Mouse (Mus musculus) G1E (cell line): Measurements from ENCODE around the gene Slc27a3. TPM values are rescaled to one million over a fixed set of nuclear protein-coding genes. Genes with fewer than 3 reads are reported as not detected.
A peak's percentile ranks its signal among the peaks of the same experiment; 100 is the strongest.

Experiments
- ATAC-seq: 2 replicates; pipeline ENCODE4 v1.8.0; 2016; ENCODE audit warnings: mild to moderate bottlenecking; ENCODE audit not compliant: insufficient number of reproducible peaks, poor library complexity, low FRiP score, severe bottlenecking; ENCODE audit errors: extremely low read depth
- DNase-seq: peaks from one replicate; pipeline ENCODE4 v3.0.0; 2012; ENCODE audit warnings: low spot score
- H3K27me3 ChIP-seq: 2 replicates; pipeline ENCODE4 v1.6.1; 2012; ENCODE audit warnings: mild to moderate bottlenecking, low read length, inconsistent platforms; ENCODE audit not compliant: insufficient read depth
- H3K36me3 ChIP-seq: replicated peaks from 2 replicates; pipeline ENCODE3; 2012; ENCODE audit warnings: mild to moderate bottlenecking, inconsistent platforms
- H3K4me1 ChIP-seq: 2 replicates; pipeline ENCODE4 v1.6.1; 2012; ENCODE audit warnings: low read depth, low read length, inconsistent platforms, mixed read lengths; ENCODE audit not compliant: insufficient read depth
- H3K4me3 ChIP-seq: 2 replicates; pipeline ENCODE4 v1.5.1; 2012; ENCODE audit warnings: low read depth, mild to moderate bottlenecking, inconsistent platforms, low read length, moderate library complexity, mixed read lengths
- H3K9me3 ChIP-seq: replicated peaks from 2 replicates; pipeline ENCODE4 v1.6.1; 2012; ENCODE audit warnings: inconsistent platforms
- CTCF ChIP-seq: IDR thresholded peaks from 2 replicates; pipeline ENCODE4 v1.5.1; 2012; ENCODE audit warnings: low read depth, low read length, inconsistent platforms, mixed read lengths
- GATA1 ChIP-seq: IDR thresholded peaks from 2 replicates; pipeline ENCODE4 v1.6.1; 2012; ENCODE audit warnings: borderline replicate concordance, low read length, inconsistent platforms, mixed read lengths
- GATA2 ChIP-seq: IDR thresholded peaks from 2 replicates; pipeline ENCODE4 v1.6.1; 2012; ENCODE audit warnings: low read depth, low read length, inconsistent platforms, borderline replicate concordance
- POLR2AphosphoS5 ChIP-seq: IDR thresholded peaks from 2 replicates; pipeline ENCODE4 v1.6.1; 2012; ENCODE audit warnings: low read depth, low read length, inconsistent platforms; ENCODE audit not compliant: insufficient replicate concordance
- TAL1 ChIP-seq: conservative IDR thresholded peaks from 2 replicates; pipeline ENCODE4 v1.6.1; 2012; ENCODE audit warnings: low read depth, low read length, inconsistent platforms, mixed read lengths
- polyA plus RNA-seq: library from polyadenylated mRNA; stranded (reverse); fragments of >175 nt; gene quantifications from 2 replicates; pipeline ENCODE4 v1.2.3, GENCODE M21; 2012
- total RNA-seq, 2 experiments: library from RNA; stranded (forward) in 1 of 2; stranded (reverse) in 1 of 2; fragments of 200-1000 nt in 1 of 2; fragments of >200 nt in 1 of 2; fragmentation: Nextera tagmentation in 1 of 2; gene quantifications; 2 replicates each; pipeline ENCODE4 v1.2.3; 2014 to 2017

Gene Slc27a3
- total and polyA plus RNA-seq, 3 experiments = 1.3 to 2.9 (median 2.7) TPM

DNA sequence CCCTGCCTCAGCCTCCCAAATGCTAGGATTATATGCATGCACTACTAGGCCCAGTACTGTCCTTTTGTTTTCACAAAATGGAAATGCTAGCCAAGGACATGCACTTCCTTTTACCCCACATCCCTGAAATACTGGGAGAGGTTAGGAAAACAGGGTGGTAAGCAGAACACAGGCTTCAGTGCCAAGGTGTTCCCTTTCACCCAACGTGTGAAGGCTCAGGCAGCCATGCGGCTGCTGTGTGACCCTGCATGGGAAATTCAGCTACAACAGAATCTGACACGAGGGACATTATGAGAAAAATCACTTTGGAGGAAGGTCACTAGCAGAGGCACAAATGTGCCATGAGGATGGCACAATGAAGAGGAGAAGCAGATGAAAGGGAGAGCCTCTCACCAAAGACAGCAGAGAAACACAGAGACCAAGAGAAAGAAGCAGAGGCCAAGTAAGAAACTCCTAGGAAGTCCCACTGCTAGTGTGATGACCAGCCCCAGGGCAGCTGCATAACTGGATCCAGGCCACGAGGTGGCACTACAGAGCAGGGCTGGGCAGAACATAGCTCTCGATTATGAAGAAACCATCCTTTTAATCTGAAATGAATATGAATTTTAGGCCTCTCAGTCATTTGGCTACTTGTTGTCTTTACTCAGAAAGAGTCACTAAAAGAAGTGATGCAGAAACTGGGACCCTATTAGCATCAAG, 22.7 kb upstream of the Slc27a3 start:
- TF ChIP-seq CTCF = peak; percentile 89
- no peak for TF ChIP-seq GATA2
- DNase-seq (peak; percentile 32), ATAC-seq (no peak)

DNA sequence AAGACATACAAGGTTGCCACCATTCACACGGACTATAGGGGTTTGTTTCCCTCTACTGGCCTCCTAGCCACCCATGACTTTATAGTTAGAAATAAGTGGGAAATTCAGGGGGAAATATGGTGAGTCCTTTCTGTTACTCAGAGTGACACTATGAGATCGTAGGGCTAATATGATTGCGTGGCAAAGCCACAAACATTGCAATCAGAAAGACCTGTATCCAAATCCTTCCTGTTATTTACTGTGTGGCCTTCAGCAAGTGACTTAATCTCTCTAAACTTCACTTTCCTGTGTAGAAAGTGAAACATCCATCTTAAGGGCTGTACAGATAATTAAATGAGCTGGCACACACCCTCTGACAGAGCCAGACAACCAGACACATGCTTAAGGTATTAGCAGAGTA, 19.0 kb upstream of the Slc27a3 start:
- no peaks in the 10 kb centered on the region for H3K27me3 ChIP-seq
- H3K4me1 ChIP-seq = peaks cover 6% of the 10 kb centered on the region
- TF ChIP-seq CTCF (no peak), POLR2AphosphoS5 (no peak), GATA1 (no peak)
- H3K4me3 ChIP-seq = no peak overlapping the region
- ATAC-seq (no peak), DNase-seq (no peak)
- no peaks in the 10 kb centered on the region for H3K9me3 ChIP-seq
- H3K36me3 ChIP-seq = peaks cover 100% of the 10 kb centered on the region

More for the DNA sequence above, 22.7 kb upstream of the Slc27a3 start:
- Histone ChIP-seq H3K9me3 (no peaks in the 10 kb centered on the region), H3K4me3 (no peak overlapping the region), H3K27me3 (no peaks in the 10 kb centered on the region), H3K4me1 (peaks cover 6% of the 10 kb centered on the region), H3K36me3 (peaks cover 99% of the 10 kb centered on the region)

DNA sequence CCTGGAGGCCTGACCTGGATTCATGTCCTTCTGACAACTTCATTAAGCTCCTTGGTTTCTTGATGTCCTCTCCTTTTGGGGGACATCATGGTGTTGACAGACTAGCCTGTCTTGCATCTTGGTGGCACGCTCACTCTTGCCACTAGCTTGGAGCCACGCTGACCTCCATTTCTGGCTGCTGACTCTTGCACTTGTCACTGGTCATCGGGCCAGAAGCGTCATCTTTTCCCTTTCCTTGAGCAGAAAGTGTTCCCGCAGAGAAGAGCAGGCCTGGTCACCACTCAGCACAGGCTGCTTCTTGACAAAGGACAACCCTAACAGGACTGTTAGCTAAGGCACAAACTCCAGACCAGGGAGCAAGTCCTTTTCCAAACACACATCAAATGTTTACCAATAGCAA, 16.7 kb upstream of the Slc27a3 start:
- Histone ChIP-seq H3K27me3 (no peaks in the 10 kb centered on the region), H3K4me1 (no peaks in the 10 kb centered on the region), H3K9me3 (no peaks in the 10 kb centered on the region), H3K36me3 (peaks cover 100% of the 10 kb centered on the region), H3K4me3 (no peak overlapping the region)
- no peak for ATAC-seq
- TF ChIP-seq TAL1 (no peak), GATA1 (no peak), CTCF (no peak), POLR2AphosphoS5 (no peak), GATA2 (no peak)
- DNase-seq = no peak

DNA sequence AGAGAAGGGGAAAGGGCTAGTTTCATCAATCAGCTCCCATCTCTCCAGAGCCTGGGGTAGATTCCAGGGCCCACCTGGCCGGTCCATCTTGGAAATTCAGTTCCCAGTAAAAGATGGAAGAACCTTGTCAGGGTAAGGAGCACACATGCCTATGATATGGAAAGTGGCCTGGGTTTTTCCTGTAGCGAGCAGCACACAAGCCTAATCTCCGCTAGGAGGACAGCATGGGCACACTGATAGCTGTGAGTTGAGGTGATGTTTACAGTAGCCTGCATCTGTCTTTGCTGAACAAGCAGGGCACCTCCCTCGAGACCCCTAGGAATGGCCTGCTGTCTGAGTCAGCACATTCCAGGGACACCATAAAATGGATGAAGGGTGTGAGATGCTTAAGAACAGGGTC, 14.9 kb upstream of the Slc27a3 start:
- peaks cover 100% of the 10 kb centered on the region for H3K36me3 ChIP-seq
- no peaks in the 10 kb centered on the region for H3K4me1 ChIP-seq
- TF ChIP-seq POLR2AphosphoS5 (no peak), TAL1 (no peak), GATA2 (no peak), CTCF (no peak), GATA1 (no peak)
- no peak for ATAC-seq
- DNase-seq = no peak
- no peaks in the 10 kb centered on the region for H3K27me3 ChIP-seq
- H3K4me3 ChIP-seq = no peak overlapping the region
- no peaks in the 10 kb centered on the region for H3K9me3 ChIP-seq

DNA sequence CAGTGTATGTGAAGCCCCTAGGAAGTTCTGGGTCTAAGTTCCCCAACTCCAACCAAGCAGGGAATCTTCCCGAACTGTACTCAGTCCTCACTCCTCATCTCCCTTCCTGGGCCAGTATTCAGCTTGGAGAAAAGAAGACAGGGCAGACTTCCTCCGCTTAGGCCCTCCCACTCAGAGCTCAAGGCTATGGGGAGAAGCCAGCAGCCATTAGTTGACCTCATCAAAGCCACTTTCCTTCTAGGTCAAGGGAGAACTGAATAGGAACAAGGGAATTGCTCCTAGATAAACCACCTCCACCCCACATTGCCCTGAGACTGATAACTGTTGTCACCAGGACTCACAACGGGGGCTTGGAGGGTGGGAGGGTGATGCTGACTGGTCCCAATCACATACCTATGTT, 14.4 kb upstream of the Slc27a3 start:
- Histone ChIP-seq H3K9me3 (no peaks in the 10 kb centered on the region), H3K36me3 (peaks cover 100% of the 10 kb centered on the region), H3K27me3 (no peaks in the 10 kb centered on the region), H3K4me3 (no peak overlapping the region), H3K4me1 (no peaks in the 10 kb centered on the region)
- ATAC-seq (no peak), DNase-seq (no peak)
- TF ChIP-seq CTCF (no peak), GATA2 (no peak)

DNA sequence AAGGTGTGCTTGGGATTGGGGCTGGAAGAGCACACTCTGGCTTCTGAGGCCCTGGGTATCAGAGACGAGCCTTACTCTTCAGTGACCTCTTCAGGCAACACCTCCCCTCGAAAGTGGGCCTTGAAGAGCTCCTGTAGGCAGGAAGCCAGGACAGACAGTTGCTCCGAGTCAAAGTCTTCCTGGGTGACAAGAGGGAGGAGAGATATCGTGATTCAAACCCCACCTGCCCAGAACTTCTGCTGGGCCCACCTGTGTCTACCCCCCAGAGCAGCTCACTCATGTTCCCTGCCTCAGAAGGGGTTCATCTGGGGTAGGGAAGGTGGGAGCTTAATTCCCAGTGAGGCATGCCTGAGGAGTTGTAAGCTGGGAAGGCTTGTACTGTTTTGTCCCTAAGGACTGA, 11.3 kb upstream of the Slc27a3 start:
- H3K4me1 ChIP-seq = no peaks in the 10 kb centered on the region
- no peak overlapping the region for H3K4me3 ChIP-seq
- peaks cover 94% of the 10 kb centered on the region for H3K36me3 ChIP-seq
- no peak for TF ChIP-seq POLR2AphosphoS5
- no peak for TF ChIP-seq CTCF
- TF ChIP-seq GATA2 = no peak
- TF ChIP-seq TAL1 = no peak
- TF ChIP-seq GATA1 = no peak
- ATAC-seq (no peak), DNase-seq (no peak)
- H3K9me3 ChIP-seq = no peaks in the 10 kb centered on the region
- no peaks in the 10 kb centered on the region for H3K27me3 ChIP-seq

DNA sequence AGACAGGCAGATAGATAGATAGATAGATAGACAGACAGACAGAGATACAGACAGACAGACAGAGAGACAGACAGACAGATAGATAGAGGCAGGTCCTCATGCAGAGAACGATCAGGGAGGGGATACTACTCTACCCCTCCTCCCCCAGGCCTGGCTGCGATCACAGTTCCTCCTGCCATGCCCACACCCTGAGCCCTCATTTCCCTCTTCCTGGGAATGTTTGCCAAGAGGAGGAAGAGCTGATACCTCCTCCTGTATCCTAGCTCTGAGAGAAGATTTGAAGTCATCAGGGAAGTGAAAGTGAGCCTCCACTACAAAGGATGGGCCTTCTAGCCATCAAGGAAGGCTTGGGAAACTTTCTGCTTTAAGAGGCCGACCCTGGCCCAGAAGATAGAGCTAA, 5.9 kb upstream of the Slc27a3 start:
- Histone ChIP-seq H3K4me3 (no peak overlapping the region), H3K4me1 (no peaks in the 10 kb centered on the region), H3K27me3 (no peaks in the 10 kb centered on the region), H3K9me3 (no peaks in the 10 kb centered on the region), H3K36me3 (peaks cover 94% of the 10 kb centered on the region)
- no peak for TF ChIP-seq CTCF
- no peak for TF ChIP-seq POLR2AphosphoS5
- ATAC-seq (no peak), DNase-seq (no peak)
